Mouse (Mus musculus): ENCODE data around the gene Mex3d.

Gene Mex3d

DNA sequence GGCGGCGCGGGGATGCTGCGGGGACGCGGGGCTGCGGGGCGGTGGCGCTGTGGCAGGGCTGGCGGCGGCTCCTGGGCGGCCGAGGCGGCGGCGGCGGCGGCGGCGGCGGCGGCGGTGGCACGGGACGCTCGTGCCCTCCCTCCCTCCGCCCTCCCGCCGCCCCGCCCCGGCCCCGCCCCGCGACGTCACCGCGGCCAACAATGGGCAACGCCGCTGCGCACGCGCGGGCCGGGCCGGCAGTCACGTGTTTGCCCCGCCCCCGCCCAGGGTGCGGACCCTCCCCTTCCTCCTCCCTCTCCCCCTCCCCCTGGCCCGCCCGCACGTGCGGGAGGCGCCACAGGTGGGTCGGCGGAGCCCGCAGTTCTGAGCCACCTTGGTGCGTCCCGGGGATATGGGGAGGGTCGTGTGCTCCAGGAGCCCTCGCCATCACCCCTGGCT, at the start of gene Mex3d:
TSS of gene Mex3d (minus strand) at position 138 of the 438 bp plus-strand sequence.
- peak; percentile 58 to 67 for DNase-seq (ENCODE audit: low read depth in 2 of 2, low spot score in 2 of 2)

- no peak for DNase-seq (ENCODE audit: low read depth in 2 of 2, low spot score in 2 of 2)
Measured at GRCm38 (mm10) chr10:80436276-80436675, 48.8 kb upstream of the Mex3d start.

GRCm38 (mm10) chr10:80435764-80436163, 48.3 kb upstream of the Mex3d start:
- DNase-seq (ENCODE audit: low read depth in 2 of 2, low spot score in 2 of 2) = no peak

- no peak for DNase-seq (ENCODE audit: low read depth in 2 of 2, low spot score in 2 of 2)
Measured at GRCm38 (mm10) chr10:80434823-80435222, 47.4 kb upstream of the Mex3d start.

DNA sequence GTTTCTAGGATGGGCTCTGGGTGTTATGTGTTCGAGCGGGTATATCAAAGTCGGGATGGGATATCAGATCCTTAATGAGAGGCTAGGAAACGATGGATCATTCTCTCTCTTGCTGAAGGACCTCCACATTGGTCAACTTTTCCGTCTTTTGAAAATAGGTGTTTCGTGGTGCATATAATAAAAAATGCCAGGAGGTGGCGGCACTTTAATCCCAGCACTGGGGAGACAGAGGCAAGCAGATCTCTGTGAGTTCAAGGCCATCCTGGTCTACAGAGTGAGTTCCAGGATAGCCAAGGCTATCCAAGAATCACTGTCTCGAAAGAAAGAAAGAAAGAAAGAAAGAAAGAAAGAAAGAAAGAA, 46.8 kb upstream of the Mex3d start:
- DNase-seq (ENCODE audit: low read depth in 2 of 2, low spot score in 2 of 2) = no peak

DNA sequence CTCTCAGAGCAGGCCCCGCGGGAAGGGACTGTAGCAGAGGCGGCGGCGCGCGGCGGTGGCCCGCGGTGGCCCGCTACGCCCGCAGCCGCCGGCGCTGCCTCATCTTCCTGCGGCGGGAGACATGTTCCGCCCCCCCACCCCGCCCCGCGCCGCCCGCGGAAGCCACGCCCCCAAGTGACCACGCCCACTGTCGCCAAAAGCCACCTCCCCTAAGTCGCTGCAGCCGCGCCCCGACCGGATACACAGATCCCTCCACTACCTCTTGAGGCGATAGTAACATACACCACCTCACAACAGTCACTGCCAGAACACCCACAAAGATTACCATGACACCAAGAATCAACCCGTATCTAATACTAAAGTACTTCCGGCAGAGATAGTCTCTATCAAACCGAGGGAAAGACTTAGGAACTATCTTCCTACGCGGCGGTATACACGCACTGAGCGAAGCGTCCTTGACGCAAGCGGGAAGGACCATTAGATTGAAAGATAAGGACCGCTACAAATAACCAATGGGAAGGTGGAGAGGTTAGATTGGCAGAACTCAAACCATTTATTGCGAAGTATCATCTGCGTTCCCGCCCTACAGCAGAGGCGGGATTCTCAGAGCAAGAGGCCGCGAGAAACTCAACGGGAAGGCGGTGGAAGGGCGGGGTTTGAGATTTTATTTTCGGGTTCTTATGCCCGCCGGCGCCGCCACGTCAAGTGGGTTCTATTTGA, 46.2 kb upstream of the Mex3d start, which contains the start of gene Tcf3:
TSS of gene Tcf3 (minus strand) at position 135 of the 720 bp plus-strand sequence.
- DNase-seq (ENCODE audit: low read depth in 2 of 2, low spot score in 2 of 2) = peak; percentile 94 to 95

DNA sequence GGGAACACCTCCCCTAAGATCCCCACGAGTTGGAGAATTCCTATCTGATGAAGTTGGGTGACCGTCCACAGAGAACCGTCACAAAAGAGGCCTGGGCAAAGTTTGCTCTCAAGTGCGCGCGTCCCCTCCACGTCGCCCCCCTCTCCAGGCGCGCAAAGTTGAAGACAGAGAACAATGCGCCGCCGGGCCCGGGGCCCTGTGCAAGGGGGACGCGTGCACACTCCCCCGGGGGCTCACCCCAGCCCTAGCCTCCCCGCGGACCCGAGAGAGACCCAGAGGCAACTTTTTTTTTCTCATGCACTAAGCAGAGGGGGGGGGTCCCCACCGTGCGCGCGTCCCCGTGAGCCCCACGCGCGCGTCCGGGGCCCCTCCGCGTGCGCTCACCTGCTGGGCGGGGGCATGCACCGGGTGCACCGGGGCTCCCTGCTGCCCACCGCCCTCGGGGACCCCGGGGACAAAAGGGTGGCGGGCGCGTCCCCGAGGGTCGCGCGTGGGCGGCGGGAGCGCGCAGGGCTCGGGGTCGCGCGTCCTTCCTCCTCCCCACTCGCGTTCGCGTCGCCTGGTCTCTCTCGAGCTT, 45.6 kb upstream of the Mex3d start:
- DNase-seq (ENCODE audit: low read depth in 2 of 2, low spot score in 2 of 2) = peak; percentile 26 to 36

DNA sequence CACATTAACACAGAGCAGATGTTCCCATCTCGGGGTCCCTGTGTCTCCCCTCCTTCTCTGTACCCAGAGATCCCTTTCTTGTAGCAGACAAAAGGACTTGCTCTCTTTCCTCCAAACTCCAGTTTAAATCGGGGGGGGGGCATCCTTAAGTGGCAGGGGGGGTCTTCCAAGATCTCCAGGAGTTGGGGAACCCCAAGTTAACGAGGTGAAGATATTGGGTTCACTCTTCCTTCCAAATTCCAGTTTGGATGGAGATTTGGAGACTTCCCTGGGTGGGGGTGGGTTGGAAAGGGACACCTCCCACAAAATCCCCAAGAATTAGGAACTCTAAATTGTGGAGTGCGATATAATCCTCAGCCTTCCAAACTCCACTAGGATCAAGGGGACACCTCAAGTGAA, 44.9 kb upstream of the Mex3d start:
- no peak for DNase-seq (ENCODE audit: low read depth in 2 of 2, low spot score in 2 of 2)

DNA sequence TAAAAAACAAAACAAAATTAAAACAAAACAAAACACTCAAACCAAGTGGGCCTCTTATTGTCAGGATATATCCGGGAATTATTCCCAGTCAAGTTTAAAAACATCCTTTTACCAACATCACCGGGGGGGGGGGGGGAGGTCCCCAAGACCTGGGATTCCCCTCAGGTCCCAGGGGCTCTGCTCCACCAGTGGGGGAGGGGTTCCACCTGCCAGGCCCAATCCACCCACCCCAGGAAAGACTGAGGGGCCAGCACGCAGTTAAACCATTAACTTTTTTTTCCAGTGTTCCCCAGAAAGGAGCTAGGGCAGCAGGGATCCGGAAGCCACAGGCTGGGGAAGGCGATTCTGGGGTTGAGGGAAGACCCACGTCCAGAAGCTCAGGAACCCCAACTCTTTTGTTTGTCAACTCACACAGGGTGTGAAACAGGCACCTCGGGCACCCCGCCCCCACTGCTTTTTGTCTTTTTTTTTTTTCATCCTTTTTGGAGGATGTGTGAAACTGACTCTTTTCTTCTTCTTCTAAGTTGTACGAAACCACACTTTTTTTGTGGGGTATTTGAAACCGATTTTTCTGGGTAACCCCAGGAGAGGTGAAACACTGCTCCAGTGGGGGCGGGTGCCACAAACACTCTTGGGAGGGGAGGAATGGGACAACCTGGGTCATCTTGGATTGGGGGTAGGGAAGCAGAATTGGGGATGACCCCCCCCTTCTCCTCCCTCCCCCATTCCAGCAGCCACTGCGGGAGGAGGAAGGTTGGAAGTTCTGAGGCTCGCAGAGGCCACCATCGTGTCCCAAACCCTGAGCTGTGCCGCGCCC, 44.3 kb upstream of the Mex3d start:
- peak; percentile 19 to 34 for DNase-seq (ENCODE audit: low read depth in 2 of 2, low spot score in 2 of 2)

- DNase-seq (ENCODE audit: low read depth in 2 of 2, low spot score in 2 of 2) = no peak
Measured at GRCm38 (mm10) chr10:80430375-80430980, 43.0 kb upstream of the Mex3d start.

GRCm38 (mm10) chr10:80429800-80430199, 42.3 kb upstream of the Mex3d start:
- no peak for DNase-seq (ENCODE audit: low read depth in 2 of 2, low spot score in 2 of 2)

GRCm38 (mm10) chr10:80425041-80425440, 37.6 kb upstream of the Mex3d start:
- DNase-seq (ENCODE audit: low read depth in 2 of 2, low spot score in 2 of 2) = no peak

DNA sequence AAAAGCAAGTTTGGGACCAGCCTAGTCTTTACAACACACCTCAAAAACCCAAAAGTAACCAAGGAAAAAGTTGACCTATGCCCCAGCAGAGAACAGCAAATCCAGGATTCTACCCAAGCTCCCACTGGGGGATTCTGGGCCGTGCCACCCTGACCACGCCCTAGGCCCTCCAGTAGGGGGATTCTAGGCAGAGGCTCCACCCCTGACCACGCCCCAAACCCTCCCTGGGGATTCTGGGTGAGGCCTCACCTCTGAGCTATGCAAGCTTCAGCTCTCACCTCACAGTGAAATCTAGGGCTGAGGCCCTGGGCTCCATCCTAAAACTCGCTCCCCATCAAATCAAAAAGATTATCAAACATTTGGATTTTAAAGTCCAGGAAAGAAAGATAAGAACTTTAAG, 36.1 kb upstream of the Mex3d start:
- DNase-seq (ENCODE audit: low read depth in 2 of 2, low spot score in 2 of 2) = no peak

- DNase-seq (ENCODE audit: low read depth in 2 of 2, low spot score in 2 of 2) = no peak
Measured at GRCm38 (mm10) chr10:80421651-80422472, 34.4 kb upstream of the Mex3d start.

- DNase-seq (ENCODE audit: low read depth in 2 of 2, low spot score in 2 of 2) = no peak
Measured at GRCm38 (mm10) chr10:80421208-80421607, 33.7 kb upstream of the Mex3d start.

DNA sequence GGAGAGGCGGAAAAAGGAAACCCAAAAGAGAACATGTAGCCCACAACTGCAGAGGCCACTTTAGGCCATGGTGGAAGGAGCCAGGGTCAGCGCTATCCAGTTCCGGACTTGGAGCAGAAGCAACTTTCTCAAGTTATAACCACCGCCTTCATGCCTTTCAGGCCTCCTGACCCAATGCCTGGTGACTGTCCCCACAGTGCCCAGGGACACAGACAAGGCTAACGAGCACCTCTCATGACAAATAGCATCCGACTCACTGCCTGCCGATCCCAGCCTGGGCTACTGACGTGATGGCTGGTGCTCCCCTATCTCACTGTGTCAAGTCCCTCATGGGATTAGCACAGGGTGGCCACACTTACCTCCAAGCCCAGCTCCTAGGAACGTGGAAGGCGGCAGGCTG, 33.3 kb upstream of the Mex3d start:
- no peak for DNase-seq (ENCODE audit: low read depth in 2 of 2, low spot score in 2 of 2)

- DNase-seq (ENCODE audit: low read depth in 2 of 2, low spot score in 2 of 2) = no peak
Measured at GRCm38 (mm10) chr10:80419419-80419818, 32.0 kb upstream of the Mex3d start.

DNA sequence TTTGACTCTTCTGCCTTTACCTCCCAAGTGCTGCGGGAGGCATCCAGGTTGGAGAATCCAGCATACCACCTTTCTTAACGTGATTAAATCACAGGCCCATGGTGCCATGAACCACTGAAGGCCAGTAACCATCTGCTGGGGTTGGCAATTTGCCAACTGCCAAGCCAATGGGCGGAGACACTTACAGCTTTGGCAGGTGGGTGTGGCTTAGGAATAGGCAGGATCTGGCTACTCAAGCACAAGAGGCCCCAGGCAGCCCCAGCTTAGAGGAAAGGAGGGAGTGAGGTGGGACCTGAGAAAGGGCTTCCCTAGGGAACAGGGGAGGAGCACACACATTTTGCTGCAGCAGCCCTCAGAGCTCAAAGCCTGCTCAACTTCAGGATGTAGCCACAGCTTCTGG, 30.9 kb upstream of the Mex3d start:
- DNase-seq (ENCODE audit: low read depth in 2 of 2, low spot score in 2 of 2) = no peak

- DNase-seq (ENCODE audit: low read depth in 2 of 2, low spot score in 2 of 2) = no peak
Measured at GRCm38 (mm10) chr10:80417841-80418240, 30.4 kb upstream of the Mex3d start.

- DNase-seq (ENCODE audit: low read depth in 2 of 2, low spot score in 2 of 2) = no peak
Measured at GRCm38 (mm10) chr10:80417371-80417770, 29.9 kb upstream of the Mex3d start.

GRCm38 (mm10) chr10:80415566-80415965, 28.1 kb upstream of the Mex3d start:
- DNase-seq (ENCODE audit: low read depth in 2 of 2, low spot score in 2 of 2) = no peak

All from CD8-positive naive resting alpha-beta T cell, adult 2 months (primary cell).